Mouse (Mus musculus) left cerebral cortex, adult 11 months (tissue): ENCODE results near the gene Guk1.
A peak's percentile ranks its signal among the peaks of the same experiment; 100 is the strongest.

Source experiments
- DNase-seq: peaks from one replicate; pipeline ENCODE4 v3.0.0; 2022; ENCODE audit warnings: low spot score

Gene Guk1

GRCm38 (mm10) chr11:59210020-59210419, 18.0 kb upstream of the Guk1 start:
- DNase-seq = no peak

GRCm38 (mm10) chr11:59209580-59209979, 17.6 kb upstream of the Guk1 start:
- no peak for DNase-seq

DNA sequence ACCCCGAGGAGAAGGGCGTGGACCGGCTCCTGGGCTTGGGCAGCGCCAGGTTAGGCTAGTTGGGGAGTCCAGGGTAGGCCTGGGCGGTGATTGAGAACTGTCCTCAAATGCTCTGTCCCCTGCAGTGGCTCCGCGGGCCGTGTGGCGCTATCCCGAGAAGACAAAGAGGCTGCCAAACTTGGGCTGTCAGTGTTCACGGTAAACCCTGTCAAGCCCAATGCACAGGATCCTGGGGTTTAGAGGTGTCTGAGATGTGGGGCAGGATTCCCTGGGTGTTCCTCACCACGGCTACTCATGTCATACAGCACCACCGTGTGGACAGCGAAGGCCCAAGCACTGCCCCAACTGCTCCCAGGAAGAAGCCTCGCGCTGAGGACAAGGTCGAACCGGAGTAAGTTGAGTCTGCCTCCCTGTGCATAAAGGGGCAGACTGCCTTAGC, 17.0 kb upstream of the Guk1 start:
- no peak for DNase-seq

GRCm38 (mm10) chr11:59208153-59208831, 16.3 kb upstream of the Guk1 start, which contains the start of gene 2310033P09Rik:
Gene 2310033P09Rik, plus strand, starts transcription at chr11:59208321.
- peak; percentile 93 for DNase-seq

GRCm38 (mm10) chr11:59202081-59202995, 10.3 kb upstream of the Guk1 start, which contains the start of gene Mrpl55:
Gene Mrpl55, plus strand, starts transcription at chr11:59202486.
- DNase-seq = peak; percentile 85

DNA sequence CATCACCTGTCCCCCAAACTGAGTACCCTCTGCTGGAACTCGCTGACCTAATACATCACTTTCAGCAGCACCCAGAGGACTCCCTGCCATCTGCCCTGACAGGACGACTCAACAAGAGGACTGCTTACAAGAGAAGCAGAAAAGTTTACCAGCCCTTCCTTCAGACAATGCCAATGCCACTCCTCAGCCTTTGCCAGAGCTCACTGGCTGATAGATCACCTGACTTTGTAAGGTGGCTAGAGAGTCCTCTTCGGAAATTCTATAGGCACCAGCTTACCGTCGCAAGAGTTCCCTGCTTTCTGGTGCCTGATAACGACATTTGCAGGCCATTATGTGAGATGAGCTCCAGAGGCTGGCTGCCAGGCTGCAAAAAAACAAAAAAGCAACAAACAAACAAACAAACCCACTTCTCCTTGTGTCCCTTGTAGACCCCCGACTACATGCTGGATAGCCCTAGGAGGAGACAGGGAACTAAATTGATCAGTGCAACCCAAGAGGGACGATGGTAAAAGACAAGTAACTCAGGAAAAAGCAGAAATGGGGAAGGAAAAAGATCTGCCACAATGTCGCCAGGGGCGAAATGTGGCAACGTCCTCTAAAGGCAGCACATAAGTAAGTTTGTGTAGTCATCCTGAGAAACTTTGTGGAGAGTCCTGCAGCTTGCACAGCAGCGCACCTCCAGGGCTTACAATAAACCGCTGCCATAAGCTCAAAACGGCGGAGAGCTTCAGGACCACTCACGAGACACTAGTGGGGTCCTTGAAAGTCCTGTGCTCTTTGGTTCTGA, 9.4 kb upstream of the Guk1 start:
- no peak for DNase-seq

DNA sequence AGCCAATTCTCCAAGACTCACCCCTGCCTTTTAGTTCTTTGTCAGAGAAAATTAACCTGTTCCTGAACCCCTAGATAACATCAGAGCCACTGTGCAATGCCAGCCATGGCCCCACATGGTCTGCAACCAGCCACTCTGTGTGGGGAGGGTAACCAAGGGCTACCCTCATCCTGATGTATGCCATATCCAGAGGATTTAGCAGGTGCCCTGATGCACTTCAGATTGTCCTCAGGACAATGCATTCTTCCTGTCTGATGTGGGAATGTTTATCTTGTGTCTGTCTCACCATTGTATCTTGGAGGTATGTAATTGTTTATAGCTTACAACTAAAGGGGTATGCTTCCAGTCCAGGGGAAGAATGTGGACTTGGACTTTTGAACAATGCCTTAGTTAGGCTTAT, 4.2 kb upstream of the Guk1 start:
- DNase-seq = no peak

DNA sequence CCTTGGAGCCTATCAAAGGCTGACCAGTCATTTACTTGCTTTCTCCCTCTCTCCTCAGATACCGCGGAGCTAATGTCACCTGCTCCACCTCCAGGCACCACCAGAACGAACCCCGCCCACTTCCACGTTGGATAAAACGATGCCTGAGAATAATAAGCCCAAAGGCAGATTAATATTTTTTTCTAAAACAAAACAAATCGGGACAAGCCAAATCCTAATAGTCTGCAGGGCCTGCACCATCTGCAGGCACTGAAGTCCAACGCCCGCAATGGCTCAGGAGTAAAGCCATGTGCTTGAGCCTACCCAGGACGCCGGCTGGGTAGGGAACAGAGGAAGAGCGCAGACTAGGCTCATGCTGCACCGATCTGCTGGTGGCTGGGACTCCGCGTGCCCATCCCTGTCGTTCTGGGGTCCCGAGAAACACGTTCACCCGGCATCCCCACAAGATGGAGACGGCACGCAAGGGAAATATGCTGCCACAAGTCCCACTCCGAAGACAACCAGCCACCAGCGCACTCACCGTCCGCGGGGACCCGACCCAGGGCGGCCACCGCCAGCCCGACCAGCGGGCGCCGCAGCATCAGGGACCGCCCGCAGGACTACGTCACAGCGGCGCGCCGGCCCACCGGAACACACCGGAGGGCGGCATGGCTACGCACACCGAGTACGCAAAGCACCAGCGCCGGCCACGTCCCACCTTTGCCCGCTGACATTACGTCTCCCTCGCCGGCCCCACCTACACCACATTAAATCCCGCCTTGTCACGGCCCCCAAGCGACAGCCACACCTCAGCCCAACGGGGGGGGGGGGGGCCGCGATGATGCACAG, 567 bp downstream of the Guk1 start:
- peak; percentile 89 for DNase-seq

DNA sequence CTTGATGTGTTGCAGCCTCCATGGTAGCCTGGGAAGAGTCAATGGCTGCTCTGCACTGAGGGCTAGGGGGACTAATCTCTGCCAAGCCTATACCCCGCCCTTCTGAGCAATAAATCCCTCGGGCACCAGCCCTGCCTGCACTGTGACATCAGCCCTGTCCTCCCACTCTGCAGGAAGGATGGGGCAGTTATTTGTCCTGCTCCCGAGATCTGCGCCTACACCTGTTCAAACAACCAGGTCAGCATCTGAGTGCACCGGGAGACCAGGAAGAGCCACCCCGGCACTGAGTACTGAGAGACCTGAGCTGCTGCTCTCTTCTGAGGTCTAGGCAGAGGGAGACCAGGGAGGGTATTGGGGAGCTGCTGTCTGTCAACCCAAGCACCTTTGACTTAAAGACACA, 4.3 kb downstream of the Guk1 start:
- no peak for DNase-seq

DNA sequence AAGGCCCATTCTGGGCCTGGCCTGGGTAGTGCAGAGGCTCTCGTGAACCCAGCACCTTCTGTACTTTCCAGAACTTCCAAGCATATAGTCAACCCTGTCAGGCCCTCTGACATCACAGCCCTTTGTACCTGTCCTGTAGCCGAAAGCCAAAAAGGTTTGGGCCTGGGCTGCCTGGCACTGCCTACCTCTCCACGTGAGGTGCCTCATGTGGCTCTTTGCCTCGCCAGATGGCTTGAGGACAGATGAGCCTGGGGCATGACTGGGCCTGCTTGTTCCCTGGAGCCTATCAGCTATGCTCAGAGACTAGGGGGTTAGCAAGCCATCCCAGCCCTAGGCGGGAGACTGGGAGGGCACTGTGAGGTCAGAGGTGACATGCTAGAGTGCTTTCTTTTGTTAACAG, 6.5 kb downstream of the Guk1 start:
- no peak for DNase-seq

DNA sequence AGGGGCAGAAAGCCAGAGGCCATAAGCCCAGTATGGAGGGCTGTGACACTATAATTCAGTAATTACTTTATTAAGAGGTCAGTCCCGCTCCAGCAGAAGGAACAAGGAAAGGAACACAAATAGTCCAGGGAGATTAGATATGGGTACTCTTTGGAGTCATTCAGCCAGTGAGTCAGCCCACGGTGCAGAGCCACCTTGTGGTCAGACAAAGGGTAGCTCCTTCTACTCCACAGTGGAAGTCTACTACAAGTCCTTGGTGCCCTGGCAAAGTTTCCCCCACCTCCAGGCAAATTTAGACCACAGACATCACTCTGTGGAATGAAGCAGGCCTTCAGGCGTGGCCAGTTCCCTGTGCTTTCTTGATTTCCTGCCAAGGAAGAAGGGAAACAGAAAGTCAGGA, 8.2 kb downstream of the Guk1 start:
- no peak for DNase-seq

- DNase-seq = peak; percentile 62
Observed at GRCm38 (mm10) chr11:59182864-59183331, 9.1 kb downstream of the Guk1 start, which contains the start of gene Gjc2. Gene Gjc2, minus strand, starts transcription at chr11:59183213.

DNA sequence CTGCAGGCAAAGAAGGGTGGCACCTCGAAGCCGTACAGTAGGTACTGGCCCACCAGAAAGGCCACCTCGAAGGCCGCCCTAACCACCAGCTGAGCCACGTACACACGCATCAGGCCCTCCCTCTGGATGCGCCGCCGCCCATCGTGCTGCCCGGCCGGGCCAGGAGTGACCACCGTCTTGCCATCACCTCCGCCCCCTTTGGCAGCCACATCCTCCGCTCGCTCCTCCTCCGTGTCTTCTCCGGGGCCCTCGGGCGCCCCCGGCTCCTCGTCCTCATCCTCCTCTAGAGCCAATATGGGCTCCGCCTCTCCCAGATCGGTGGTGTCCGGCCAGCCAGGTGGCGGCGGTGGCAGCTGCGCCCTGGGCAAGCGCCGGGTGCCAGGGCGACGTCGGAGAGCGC, 15.1 kb downstream of the Guk1 start:
- DNase-seq = no peak

DNA sequence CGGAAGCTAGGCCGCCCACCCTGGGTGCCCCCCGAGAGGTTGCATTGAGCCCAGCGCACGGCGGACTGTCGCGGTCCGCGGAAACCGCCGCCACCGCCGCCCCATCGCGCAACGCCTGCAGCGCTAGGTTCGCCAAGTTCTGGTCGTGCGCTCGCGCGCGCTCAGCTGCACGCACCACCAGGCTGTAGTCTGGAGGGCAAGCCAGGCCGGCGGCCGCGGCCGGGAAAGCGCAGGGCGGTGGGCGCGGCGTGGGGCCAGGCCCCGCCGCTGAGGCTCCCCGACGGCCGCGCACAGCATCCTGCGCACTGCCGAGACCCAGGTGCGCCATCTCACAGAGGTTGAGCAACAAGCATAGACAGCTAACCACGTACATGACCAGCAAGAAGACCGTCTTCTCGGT, 15.5 kb downstream of the Guk1 start:
- DNase-seq = no peak

GRCm38 (mm10) chr11:59174189-59174838, 17.7 kb downstream of the Guk1 start:
- no peak for DNase-seq

DNA sequence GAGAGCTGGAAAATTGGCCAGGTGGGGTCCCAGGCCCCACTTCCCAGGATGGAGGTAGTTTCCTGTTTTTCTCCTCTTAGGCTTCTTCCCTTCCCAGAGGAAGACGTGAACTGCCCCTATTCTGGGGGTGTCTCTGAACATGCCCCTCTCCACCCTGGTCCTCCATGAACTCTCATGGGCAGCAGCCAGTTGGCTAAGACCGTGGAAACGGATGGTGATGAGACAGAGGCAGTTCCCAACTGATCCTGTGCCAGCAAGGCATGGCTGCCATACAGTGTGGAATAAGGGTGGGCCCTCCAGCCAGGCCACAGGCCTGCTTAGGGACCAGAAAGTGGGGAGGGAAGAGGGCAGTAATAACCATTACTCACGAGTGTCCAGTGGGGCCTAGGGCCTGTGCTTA, 21.5 kb downstream of the Guk1 start:
- DNase-seq = no peak

- no peak for DNase-seq
Observed at GRCm38 (mm10) chr11:59169807-59170206, 22.2 kb downstream of the Guk1 start.

DNA sequence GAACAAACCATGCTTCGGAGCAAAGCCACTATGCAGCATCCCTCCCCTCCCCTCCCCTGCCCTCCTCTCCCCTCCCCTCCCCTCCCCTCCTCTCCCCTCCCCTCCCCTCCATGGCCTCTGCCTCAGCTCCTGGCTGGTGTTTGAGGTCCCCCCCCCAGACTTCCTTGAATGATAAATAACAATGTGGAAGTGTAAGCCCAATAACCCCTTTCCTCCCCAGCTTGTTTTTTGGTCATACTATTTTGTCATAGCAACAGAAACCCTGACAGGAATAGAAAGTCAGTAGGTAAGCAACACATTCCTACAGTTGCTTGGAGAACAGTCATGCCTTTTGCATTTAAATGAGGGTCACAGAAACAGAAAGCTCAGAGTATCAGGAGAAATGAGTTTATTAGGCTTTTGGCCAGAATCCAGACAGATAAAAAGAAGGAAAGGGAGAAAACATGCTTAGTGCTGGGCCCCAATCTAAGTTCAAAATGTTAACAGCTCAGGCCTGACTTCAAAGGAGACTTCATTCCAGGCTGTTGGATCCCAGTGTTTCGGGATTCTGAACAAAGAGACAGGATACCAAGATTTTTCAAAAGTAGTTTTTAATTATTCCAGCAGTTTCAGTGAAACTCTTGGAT, 26.3 kb downstream of the Guk1 start:
- DNase-seq = no peak

DNA sequence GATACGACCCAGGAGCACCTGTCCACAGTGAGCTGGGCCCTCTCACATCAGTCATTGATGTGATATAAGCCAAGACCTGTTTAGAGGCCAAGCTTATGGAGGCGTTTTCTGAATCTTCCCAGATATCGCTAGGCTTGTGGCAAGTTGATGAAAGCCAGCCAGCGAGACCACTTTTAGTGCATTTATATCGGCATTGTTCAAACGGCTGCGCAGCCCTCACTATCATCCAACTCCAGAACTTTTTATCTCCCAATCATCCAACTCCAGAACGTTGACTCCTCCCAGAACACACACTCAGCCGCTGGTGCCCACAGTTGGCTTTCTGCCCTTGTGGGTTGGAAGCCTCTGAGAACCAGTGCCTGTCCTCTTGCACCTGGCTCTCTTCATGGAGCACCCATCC, 27.6 kb downstream of the Guk1 start:
- DNase-seq = no peak
